Mouse (Mus musculus): Measurements from ENCODE around the gene Arhgef28.

GRCm38 (mm10) chr13:98111021-98111420, 95.2 kb downstream of the Arhgef28 start:
- TF ChIP-seq CTCF (IDR thresholded peaks at IDR 0.05; ENCODE audit: extremely low read depth, insufficient read length, insufficient replicate concordance, low read depth, low read length) (no peak), POLR2A (IDR thresholded peaks at IDR 0.05; ENCODE audit: low read depth, low read length) (no peak)
